Mouse (Mus musculus) MEL (cell line): ENCODE results near the gene Phlda1.

ENCODE experiments used
- BHLHE40 ChIP-seq: IDR thresholded peaks from 2 replicates; pipeline ENCODE4 v1.6.1; 2012; ENCODE audit warnings: low read depth, mild to moderate bottlenecking, inconsistent platforms, low read length, improper control_type of control experiment, borderline replicate concordance
- CTCF ChIP-seq, 3 experiments: IDR thresholded peaks in 2 of 3; conservative IDR thresholded peaks in 1 of 3; 2 replicates each; pipeline ENCODE4 v1.5.1; 2011 to 2012; ENCODE audit warnings: low read length in 3 of 3, low read depth in 2 of 3, mild to moderate bottlenecking in 2 of 3, improper control_type of control experiment in 1 of 3, inconsistent platforms in 1 of 3, mixed read lengths in 1 of 3, moderate library complexity in 1 of 3; ENCODE audit not compliant: control insufficient read depth in 1 of 3, insufficient read depth in 1 of 3, poor library complexity in 1 of 3, severe bottlenecking in 1 of 3
- EP300 ChIP-seq, 2 experiments: IDR thresholded peaks; 2 replicates each; pipeline ENCODE4 v1.6.1; 2011; ENCODE audit warnings: improper control_type of control experiment in 2 of 2, low read length in 2 of 2, low read depth in 1 of 2, mild to moderate bottlenecking in 1 of 2
- GABPA ChIP-seq: IDR thresholded peaks from 2 replicates; pipeline ENCODE4 v1.6.1; 2012; ENCODE audit warnings: low read depth, mild to moderate bottlenecking, inconsistent platforms, low read length, improper control_type of control experiment, moderate library complexity
- HCFC1 ChIP-seq: IDR thresholded peaks from 2 replicates; pipeline ENCODE4 v1.6.1; 2012; ENCODE audit warnings: low read depth, mild to moderate bottlenecking, inconsistent platforms, low read length, improper control_type of control experiment, moderate library complexity
- MAFK ChIP-seq: IDR thresholded peaks from 2 replicates; pipeline ENCODE4 v1.6.1; 2011; ENCODE audit warnings: low read depth, mild to moderate bottlenecking, low read length, improper control_type of control experiment, borderline replicate concordance
- MAX ChIP-seq: IDR thresholded peaks from 2 replicates; pipeline ENCODE4 v1.6.1; 2011; ENCODE audit warnings: low read length, improper control_type of control experiment
- MYC ChIP-seq: IDR thresholded peaks from 2 replicates; pipeline ENCODE4 v1.6.1; 2011; ENCODE audit warnings: low read depth, mild to moderate bottlenecking, low read length, improper control_type of control experiment, moderate library complexity
- POLR2A ChIP-seq, 2 experiments: IDR thresholded peaks; 2 replicates each; pipeline ENCODE4 v1.6.1; 2011 to 2012; ENCODE audit warnings: low read length in 2 of 2, mild to moderate bottlenecking in 2 of 2, control low read depth in 1 of 2, improper control_type of control experiment in 1 of 2, low read depth in 1 of 2, moderate library complexity in 1 of 2; ENCODE audit not compliant: control insufficient read depth in 1 of 2, insufficient read depth in 1 of 2, poor library complexity in 1 of 2
- RCOR1 ChIP-seq: IDR thresholded peaks from 2 replicates; pipeline ENCODE4 v1.6.1; 2012; ENCODE audit warnings: low read depth, mild to moderate bottlenecking, inconsistent platforms, low read length, improper control_type of control experiment
- TAL1 ChIP-seq: IDR thresholded peaks from 2 replicates; pipeline ENCODE4 v1.6.1; 2012; ENCODE audit warnings: mild to moderate bottlenecking, inconsistent platforms, low read length, moderate library complexity, mixed read lengths
- ZMIZ1 ChIP-seq: IDR thresholded peaks from 2 replicates; pipeline ENCODE4 v1.6.1; 2012; ENCODE audit warnings: low read depth, mild to moderate bottlenecking, inconsistent platforms, low read length, improper control_type of control experiment, moderate library complexity

DNA sequence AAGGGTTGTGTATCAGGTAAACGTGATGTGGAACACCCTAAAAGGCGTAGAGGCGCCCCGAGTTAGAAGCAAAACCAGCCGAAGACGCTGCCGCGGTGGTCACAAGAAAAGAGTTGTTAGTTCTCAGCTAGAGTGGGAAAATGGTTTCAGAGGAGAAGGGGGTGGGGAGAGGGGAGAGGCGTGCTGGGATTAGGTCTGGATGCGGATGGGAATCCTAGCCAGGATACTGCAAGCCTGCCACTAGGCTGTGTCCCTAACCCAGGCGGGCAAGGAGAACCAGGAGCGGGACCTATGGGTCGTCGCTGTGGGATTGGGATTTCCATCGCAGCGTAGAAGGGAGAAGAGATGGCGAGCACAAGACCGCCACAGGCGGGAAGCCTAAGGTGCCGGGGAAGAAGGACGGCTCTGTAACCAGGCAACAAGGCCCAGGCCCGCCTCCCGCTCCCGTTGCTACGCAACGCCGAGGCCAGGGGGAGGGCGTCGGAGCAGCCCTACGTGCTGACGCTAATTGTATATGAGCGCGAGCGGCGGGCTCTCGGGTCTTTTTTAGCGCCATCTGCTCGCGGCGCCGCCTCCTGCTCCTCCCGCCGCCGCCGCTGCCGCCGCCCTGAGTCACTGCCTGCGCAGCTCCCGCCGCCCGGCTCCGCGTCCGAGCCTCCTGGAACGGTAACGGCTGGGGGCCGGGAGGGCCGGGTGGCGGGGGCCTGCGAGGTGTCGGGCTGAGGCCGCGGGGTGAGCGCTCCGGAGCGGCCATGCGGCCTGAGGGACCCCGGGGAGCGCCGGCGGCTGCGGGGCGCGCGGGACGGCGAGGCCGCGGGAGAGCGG is 33.2 kb upstream of the Phlda1 start, which contains the start of gene Nap1l1:
- no peak for TF ChIP-seq CTCF (IDR thresholded peaks at IDR 0.05 in 2 of 3, conservative IDR thresholded peaks at IDR 0.05 in 1 of 3; ENCODE audit: control insufficient read depth in 1 of 3, insufficient read depth in 1 of 3, low read depth in 2 of 3, low read length in 3 of 3, poor library complexity in 1 of 3, severe bottlenecking in 1 of 3)
- no peak for TF ChIP-seq MYC
- TF ChIP-seq HCFC1 = peak; percentile 70
- TF ChIP-seq ZMIZ1 = peak; percentile 67; the same call in 1 of the 2 replicates
- TF ChIP-seq MAX = no peak
- TF ChIP-seq TAL1 = no peak
- TF ChIP-seq POLR2A (IDR thresholded peaks at IDR 0.05; ENCODE audit: control insufficient read depth in 1 of 2, insufficient read depth in 1 of 2, low read depth in 1 of 2, low read length in 2 of 2, poor library complexity in 1 of 2) = peak; percentile 77
- no peak for TF ChIP-seq GABPA
- no peak for TF ChIP-seq BHLHE40
- TF ChIP-seq MAFK = no peak
- TF ChIP-seq EP300 (IDR thresholded peaks at IDR 0.05; ENCODE audit: low read depth in 1 of 2, low read length in 2 of 2) = no peak; a peak in 1 of 4 replicates
- TF ChIP-seq RCOR1 = no peak
